Mouse (Mus musculus) liver, postnatal 0 days (tissue): ENCODE results near the gene Mtm1. TPM values are rescaled to one million over a fixed set of nuclear protein-coding genes. Genes with fewer than 3 reads are reported as not detected.

Experiments
- ATAC-seq: fragments of 200-750 bp; cut with Nextera tagmentation; 2 replicates; pipeline ENCODE4 v1.8.0; 2017; ENCODE audit warnings: mild to moderate bottlenecking, moderate library complexity
- DNase-seq: peaks from one replicate; pipeline ENCODE4 v3.0.0-alpha.2; 2016
- H3K27ac ChIP-seq: fragments of 300-500 bp; sonication (generic); 2 replicates; pipeline ENCODE4 v1.5.1; 2014; ENCODE audit warnings: antibody characterized with exemption, moderate library complexity, mild to moderate bottlenecking, low read depth
- H3K27me3 ChIP-seq: fragments of 300-500 bp; sonication (generic); 2 replicates; pipeline ENCODE4 v1.6.1; 2014; ENCODE audit warnings: low read length, control low read depth, mixed read lengths; ENCODE audit not compliant: insufficient read depth
- H3K36me3 ChIP-seq: fragments of 300-500 bp; sonication (generic); replicated peaks from 2 replicates; pipeline ENCODE4 v1.6.1; 2014; ENCODE audit warnings: mild to moderate bottlenecking, control low read depth, low read length, moderate library complexity, mixed read lengths; ENCODE audit not compliant: insufficient read depth
- H3K4me1 ChIP-seq: fragments of 300-500 bp; sonication (generic); 2 replicates; pipeline ENCODE4 v1.6.1; 2014; ENCODE audit warnings: antibody characterized with exemption, mild to moderate bottlenecking, control low read depth; ENCODE audit not compliant: insufficient read depth
- H3K4me2 ChIP-seq: fragments of 300-500 bp; sonication (generic); 2 replicates; pipeline ENCODE4 v1.6.1; 2014; ENCODE audit warnings: low read depth, mild to moderate bottlenecking, low read length, moderate library complexity, mixed read lengths
- H3K4me3 ChIP-seq: fragments of 300-500 bp; sonication (generic); 2 replicates; pipeline ENCODE4 v1.5.1; 2014; ENCODE audit warnings: low read depth, low read length
- H3K9ac ChIP-seq: fragments of 300-500 bp; sonication (generic); replicated peaks from 2 replicates; pipeline ENCODE4 v1.6.1; 2014; ENCODE audit warnings: mild to moderate bottlenecking, moderate library complexity
- H3K9me3 ChIP-seq: fragments of 300-500 bp; sonication (generic); 2 replicates; pipeline ENCODE4 v1.6.1; 2016; ENCODE audit warnings: mild to moderate bottlenecking, control low read depth, low read length, mixed read lengths
- CTCF ChIP-seq: sonication (generic); IDR thresholded peaks from 2 replicates; pipeline ENCODE4 v1.5.1; 2016; ENCODE audit warnings: antibody characterized with exemption, low read depth
- EP300 ChIP-seq: IDR thresholded peaks from 2 replicates; pipeline ENCODE4 v1.6.1; 2016; ENCODE audit warnings: antibody characterized with exemption, low read depth, mild to moderate bottlenecking
- WGBS: fragments of 180-500 bp; shearing (Covaris S2); extraction: QIAGEN DNeasy Blood & Tissue Kit; methylation state at CpG from one replicate; pipeline ENCODE4 v1.1.7; 2014; ENCODE audit not compliant: insufficient replicate concordance; 5-methylcytosine and 5-hydroxymethylcytosine counted together
- polyA plus RNA-seq: library from polyadenylated mRNA; unstranded; fragments of >200 nt; fragmentation: Nextera tagmentation; extraction: Ambion mirVana; gene quantifications from 2 replicates; pipeline ENCODE4 v1.2.1, GENCODE M21; 2015

Gene Mtm1
- polyA plus RNA-seq, 1 experiment from 2014 or later: 6.8 TPM

DNA sequence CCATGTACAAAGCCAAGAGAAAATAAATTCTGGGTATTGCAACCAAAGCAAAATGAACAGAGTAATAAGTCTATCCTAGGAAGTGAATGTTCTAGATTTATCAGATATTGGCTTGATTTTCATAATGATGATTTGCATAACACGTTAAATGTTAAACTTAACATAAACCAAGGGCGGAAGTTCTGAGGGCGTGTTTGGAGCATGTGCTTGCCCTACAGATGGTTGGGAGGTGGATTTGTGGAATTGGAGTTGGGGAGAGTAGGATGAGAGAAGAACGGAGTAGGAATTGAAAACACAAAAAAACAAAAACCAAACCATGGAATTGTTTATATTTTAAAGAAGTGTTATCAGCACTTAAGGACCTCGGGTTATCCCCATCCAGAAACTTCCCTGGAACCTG, 153.5 kb downstream of the Mtm1 start:
- Histone ChIP-seq H3K4me1 (no peaks in the 10 kb centered on the region), H3K4me2 (peak overlapping the region; percentile 84), H3K9ac (no peak overlapping the region; the same call in 1 of the 2 replicates), H3K27me3 (no peaks in the 10 kb centered on the region), H3K9me3 (no peaks in the 10 kb centered on the region), H3K36me3 (no peaks in the 10 kb centered on the region), H3K27ac (no peak overlapping the region), H3K4me3 (peak overlapping the region; percentile 74)
- DNase-seq (no peak), ATAC-seq (no peak)
- WGBS: 63% methylated on average over 5 of the region's 5 CpGs
- TF ChIP-seq CTCF (no peak), EP300 (no peak)

DNA sequence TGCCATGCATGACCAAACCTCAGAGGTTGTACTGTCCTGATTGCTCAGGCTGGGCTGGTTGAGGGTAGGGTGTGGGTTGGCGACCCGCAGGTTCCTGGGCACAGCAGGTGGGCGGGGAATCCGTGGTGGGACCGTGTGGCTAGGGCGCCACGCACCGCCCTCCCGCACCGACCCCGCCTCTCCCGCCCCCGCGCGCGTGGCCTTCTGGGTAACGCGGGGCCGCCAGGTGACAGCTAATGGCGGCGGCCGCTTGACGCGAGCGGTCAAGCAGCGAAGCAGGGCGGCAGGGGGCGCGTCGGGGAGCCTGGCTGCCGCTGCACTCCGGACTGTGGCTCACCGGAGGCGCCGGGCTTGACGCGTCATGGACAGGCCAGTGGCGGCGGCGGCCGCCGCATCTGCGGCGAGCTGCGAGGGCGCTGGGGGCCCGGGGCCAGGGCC, 154.0 kb downstream of the Mtm1 start, which contains the start of gene Mtmr1:
Gene Mtmr1, plus strand, starts transcription at position 207 of the 438 bp plus-strand sequence.
- H3K36me3 ChIP-seq: no peaks in the 10 kb centered on the region
- H3K4me3 ChIP-seq: peak within 1 kb of the TSS; percentile 74
- WGBS: 8% methylated on average over 34 of the region's 47 CpGs
- H3K27me3 ChIP-seq: no peaks in the 10 kb centered on the region
- H3K9ac ChIP-seq: peak within 1 kb of the TSS; percentile 85
- H3K4me2 ChIP-seq: peak within 1 kb of the TSS; percentile 84
- no peak for TF ChIP-seq EP300
- TF ChIP-seq CTCF: peak; percentile 41
- ATAC-seq: peak; percentile 95
- DNase-seq: peak; percentile 86
- no peaks in the 10 kb centered on the region for H3K4me1 ChIP-seq
- peak within 1 kb of the TSS; percentile 81 for H3K27ac ChIP-seq
- H3K9me3 ChIP-seq: no peaks in the 10 kb centered on the region

DNA sequence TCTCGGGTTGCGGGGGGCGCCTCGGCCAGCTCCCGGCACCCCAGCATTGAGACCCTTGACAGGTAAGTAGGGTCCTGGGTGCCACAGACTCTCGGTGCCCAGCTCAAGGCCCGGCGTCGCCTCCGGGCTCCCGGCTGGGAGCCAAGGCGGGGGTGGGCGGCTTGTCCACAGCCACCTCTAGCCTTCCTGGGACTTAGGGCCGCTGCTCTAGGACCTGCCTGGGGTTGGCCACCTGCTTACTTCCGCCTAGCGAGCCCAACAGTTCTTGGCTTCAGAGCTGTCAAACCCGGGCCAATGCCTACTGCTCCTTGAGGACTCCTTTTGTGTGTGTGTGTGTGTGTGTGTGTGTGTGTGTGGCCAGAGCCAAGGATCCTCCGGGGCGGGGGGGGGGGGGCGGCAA, 154.4 kb downstream of the Mtm1 start:
- Histone ChIP-seq H3K9ac (peak overlapping the region; percentile 85), H3K9me3 (no peaks in the 10 kb centered on the region), H3K4me1 (no peaks in the 10 kb centered on the region), H3K4me3 (peak overlapping the region; percentile 74), H3K36me3 (no peaks in the 10 kb centered on the region), H3K4me2 (peak overlapping the region; percentile 84), H3K27ac (peak overlapping the region; percentile 81), H3K27me3 (no peaks in the 10 kb centered on the region)
- 13% methylated on average over 6 of the region's 20 CpGs for WGBS
- TF ChIP-seq CTCF (no peak), EP300 (no peak)
- ATAC-seq (peak; percentile 74), DNase-seq (peak; percentile 26)

Other genes starting within 250 kb of the Mtm1 start
- 0.27 and 0.30 TPM in 2 replicates for gene Mamld1, start 160.5 kb upstream of the Mtm1 start, polyA plus RNA-seq
- 4.6 and 5.3 TPM in 2 replicates for gene Mtmr1, start 154.0 kb downstream of the Mtm1 start, polyA plus RNA-seq